Mouse (Mus musculus) heart, adult 2 months (tissue): Measurements from ENCODE around the gene P4hb.

Experiments used
- CTCF ChIP-seq: fragments of 200-600 bp; IDR thresholded peaks from 2 replicates; pipeline ENCODE4 v1.8.1; 2022; ENCODE audit warnings: antibody characterized with exemption, mild to moderate bottlenecking, moderate library complexity
- EP300 ChIP-seq: fragments of 200-500 bp; IDR thresholded peaks from 2 replicates; pipeline ENCODE4 v1.6.1; 2011; ENCODE audit warnings: low read depth, low read length, control low read depth; ENCODE audit not compliant: insufficient read depth
- POLR2A ChIP-seq: fragments of 200-500 bp; IDR thresholded peaks from 2 replicates; pipeline ENCODE4 v1.6.1; 2011; ENCODE audit warnings: mild to moderate bottlenecking, low read depth, low read length, control low read depth; ENCODE audit not compliant: insufficient read depth

- TF ChIP-seq POLR2A, result no peak
- no peak for TF ChIP-seq EP300
- no peak for TF ChIP-seq CTCF
These were observed 47.1 kb downstream of the P4hb start for GRCm38 (mm10) chr11:120525959-120526358.
